Mouse (Mus musculus): ENCODE results near the gene Clstn3. TPM values are rescaled to one million over a fixed set of nuclear protein-coding genes. Genes with fewer than 3 reads are reported as not detected.

Clstn3 gene
- polyA plus RNA-seq, 1 experiment from 2014 or later, result 6.8 TPM

Other genes with a start within 250 kb of the Clstn3 start
- not detected in 2 replicates for gene Vmn2r27, start 232.9 kb downstream of the Clstn3 start, polyA plus RNA-seq (2015; fragmentation: Nextera tagmentation; extraction: Ambion mirVana)
- 0.31 and 0.39 TPM in 2 replicates for gene Cd163, start 160.1 kb downstream of the Clstn3 start, polyA plus RNA-seq (2015; fragmentation: Nextera tagmentation; extraction: Ambion mirVana)
- gene Pex5, start 49.7 kb downstream of the Clstn3 start, polyA plus RNA-seq (2015; fragmentation: Nextera tagmentation; extraction: Ambion mirVana), result 39.8 and 40.6 TPM in 2 replicates
- gene C1rl, start 28.3 kb upstream of the Clstn3 start, polyA plus RNA-seq (2015; fragmentation: Nextera tagmentation; extraction: Ambion mirVana), result 1.9 and 2.2 TPM in 2 replicates
- 4.5 and 6.6 TPM in 2 replicates for gene C1ra, start 47.6 kb upstream of the Clstn3 start, polyA plus RNA-seq (2015; fragmentation: Nextera tagmentation; extraction: Ambion mirVana)
- 5.6 and 9.9 TPM in 2 replicates for gene C1s1, start 77.6 kb upstream of the Clstn3 start, polyA plus RNA-seq (2015; fragmentation: Nextera tagmentation; extraction: Ambion mirVana)
- not detected in 2 replicates for gene C1rb, start 105.5 kb upstream of the Clstn3 start, polyA plus RNA-seq (2015; fragmentation: Nextera tagmentation; extraction: Ambion mirVana)
- 0.06 and 0.13 TPM in 2 replicates for gene C1s2, start 171.3 kb upstream of the Clstn3 start, polyA plus RNA-seq (2015; fragmentation: Nextera tagmentation; extraction: Ambion mirVana)
- gene Lpcat3, start 198.2 kb upstream of the Clstn3 start, polyA plus RNA-seq (2015; fragmentation: Nextera tagmentation; extraction: Ambion mirVana), result 79.3 and 85.3 TPM in 2 replicates
- gene Emg1, start 247.4 kb upstream of the Clstn3 start, polyA plus RNA-seq (2015; fragmentation: Nextera tagmentation; extraction: Ambion mirVana), result 191 and 202 TPM in 2 replicates
- 355 and 390 TPM in 2 replicates for gene Phb2, start 247.5 kb upstream of the Clstn3 start, polyA plus RNA-seq (2015; fragmentation: Nextera tagmentation; extraction: Ambion mirVana)

All from stomach, embryonic 15.5 days (tissue).